Mouse (Mus musculus): ENCODE results near the gene Lcp1. TPM values are rescaled to one million over a fixed set of nuclear protein-coding genes. Genes with fewer than 3 reads are reported as not detected.
"Not testable (repeated sequence)": the region's sequence is repeated elsewhere in the genome, so short reads cannot be mapped to it uniquely, and the experiment has no call there.

The Lcp1 gene
- polyA plus RNA-seq, 1 experiment, result 0.68 TPM

DNA sequence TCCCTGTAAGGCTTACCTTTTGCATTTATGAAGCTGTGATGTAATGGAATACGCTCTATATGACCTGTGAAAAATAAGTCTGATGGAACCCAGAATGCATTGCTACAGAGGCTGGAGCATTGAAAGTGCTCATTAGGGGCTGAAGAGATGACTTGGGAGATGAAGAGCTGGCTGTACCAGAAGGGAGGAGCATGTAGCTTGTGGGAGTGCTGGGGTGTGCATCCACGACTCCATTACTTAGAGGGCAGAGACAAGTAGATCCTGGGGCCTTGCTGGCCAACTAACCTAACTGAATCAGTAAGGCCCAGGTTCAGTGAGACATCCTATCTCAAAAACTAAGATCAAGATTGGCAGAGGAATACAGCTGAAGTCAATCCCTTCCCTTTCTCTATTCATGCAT, 8.3 kb downstream of the Lcp1 start:
- H3K27me3 ChIP-seq (ENCODE audit: control insufficient read depth, insufficient read depth, low read length), result no peaks in the 10 kb centered on the region
- TF ChIP-seq CTCF (IDR thresholded peaks at IDR 0.05; ENCODE audit: control insufficient read depth, insufficient read depth, insufficient replicate concordance, low read depth, low read length) (no peak), POLR2A (IDR thresholded peaks at IDR 0.05; ENCODE audit: control insufficient read depth, low read depth, low read length) (no peak)
- H3K4me3 ChIP-seq (ENCODE audit: control insufficient read depth, low read depth, low read length), result no peak overlapping the region
- no peak overlapping the region for H3K27ac ChIP-seq (ENCODE audit: control insufficient read depth, insufficient read depth, low read depth, low read length)
- H3K4me1 ChIP-seq (ENCODE audit: control insufficient read depth, insufficient read depth, low read length), result 0 out of 2 replicates have a peak, but pooled peaks cover 2% of the 10 kb centered on the region
- no peaks in the 10 kb centered on the region for H3K36me3 ChIP-seq (ENCODE audit: control insufficient read depth, insufficient read depth, low read length)

DNA sequence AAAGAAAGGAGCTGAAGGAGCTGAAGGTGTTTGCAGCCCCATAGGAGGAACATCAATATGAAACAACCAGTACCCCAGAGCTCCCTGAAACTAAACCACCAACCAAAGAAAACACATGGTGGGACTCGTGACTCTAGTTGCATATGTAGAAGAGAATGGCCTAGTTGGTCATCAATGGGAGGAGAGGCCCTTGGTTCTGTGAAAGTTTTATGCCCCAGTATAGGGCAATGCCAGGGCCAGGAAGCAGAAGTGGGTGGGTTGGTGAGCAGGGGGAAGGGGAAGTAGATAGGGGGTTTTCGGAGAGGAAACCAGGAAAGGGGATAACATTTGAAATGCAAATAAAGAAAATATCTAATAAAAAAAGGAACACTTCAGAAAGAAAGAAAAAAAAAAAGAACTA, 16.8 kb downstream of the Lcp1 start:
- not testable (repeated sequence) for H3K36me3 ChIP-seq (ENCODE audit: control insufficient read depth, insufficient read depth, low read length); H3K27me3 ChIP-seq (ENCODE audit: control insufficient read depth, insufficient read depth, low read length); H3K4me1 ChIP-seq (ENCODE audit: control insufficient read depth, insufficient read depth, low read length); H3K27ac ChIP-seq (ENCODE audit: control insufficient read depth, insufficient read depth, low read depth, low read length); H3K4me3 ChIP-seq (ENCODE audit: control insufficient read depth, low read depth, low read length)

- H3K4me3 ChIP-seq (ENCODE audit: control insufficient read depth, low read depth, low read length), result no peak overlapping the region
- H3K27ac ChIP-seq (ENCODE audit: control insufficient read depth, insufficient read depth, low read depth, low read length), result no peak overlapping the region
- H3K4me1 ChIP-seq (ENCODE audit: control insufficient read depth, insufficient read depth, low read length), result no peaks in the 10 kb centered on the region
- no peaks in the 10 kb centered on the region for H3K27me3 ChIP-seq (ENCODE audit: control insufficient read depth, insufficient read depth, low read length)
- H3K36me3 ChIP-seq (ENCODE audit: control insufficient read depth, insufficient read depth, low read length), result no peaks in the 10 kb centered on the region
- TF ChIP-seq POLR2A (IDR thresholded peaks at IDR 0.05; ENCODE audit: control insufficient read depth, low read depth, low read length) (no peak), CTCF (IDR thresholded peaks at IDR 0.05; ENCODE audit: control insufficient read depth, insufficient read depth, insufficient replicate concordance, low read depth, low read length) (no peak)
These were observed 17.3 kb downstream of the Lcp1 start for GRCm38 (mm10) chr14:75148229-75148628.

DNA sequence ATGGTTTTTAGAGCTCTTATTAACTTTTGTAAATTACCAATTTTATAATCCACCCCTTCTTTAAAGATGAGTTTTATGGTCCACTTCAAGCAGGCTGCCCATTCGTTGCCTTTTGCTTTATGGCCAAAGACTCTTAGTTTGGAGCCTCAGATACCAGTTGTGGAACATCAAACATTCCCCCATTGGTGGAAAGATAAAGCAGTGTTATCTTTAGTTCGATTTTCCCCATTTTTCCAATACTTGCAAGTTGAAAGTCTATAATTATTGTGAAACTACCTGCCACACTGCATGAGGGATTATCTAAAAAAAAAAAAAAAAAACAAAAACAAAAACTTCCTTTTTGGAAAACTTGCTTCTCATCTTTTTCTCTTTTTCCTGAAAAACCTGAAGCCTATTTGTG, 19.8 kb downstream of the Lcp1 start:
- Histone ChIP-seq H3K27ac (ENCODE audit: control insufficient read depth, insufficient read depth, low read depth, low read length) (no peak overlapping the region), H3K27me3 (ENCODE audit: control insufficient read depth, insufficient read depth, low read length) (no peaks in the 10 kb centered on the region), H3K4me1 (ENCODE audit: control insufficient read depth, insufficient read depth, low read length) (no peaks in the 10 kb centered on the region), H3K4me3 (ENCODE audit: control insufficient read depth, low read depth, low read length) (no peak overlapping the region), H3K36me3 (ENCODE audit: control insufficient read depth, insufficient read depth, low read length) (no peaks in the 10 kb centered on the region)
- TF ChIP-seq POLR2A (IDR thresholded peaks at IDR 0.05; ENCODE audit: control insufficient read depth, low read depth, low read length) (no peak), CTCF (IDR thresholded peaks at IDR 0.05; ENCODE audit: control insufficient read depth, insufficient read depth, insufficient replicate concordance, low read depth, low read length) (no peak)

- Histone ChIP-seq H3K4me1 (ENCODE audit: control insufficient read depth, insufficient read depth, low read length) (no peaks in the 10 kb centered on the region), H3K36me3 (ENCODE audit: control insufficient read depth, insufficient read depth, low read length) (no peaks in the 10 kb centered on the region), H3K27ac (ENCODE audit: control insufficient read depth, insufficient read depth, low read depth, low read length) (no peak overlapping the region), H3K27me3 (ENCODE audit: control insufficient read depth, insufficient read depth, low read length) (no peaks in the 10 kb centered on the region), H3K4me3 (ENCODE audit: control insufficient read depth, low read depth, low read length) (no peak overlapping the region)
- TF ChIP-seq CTCF (IDR thresholded peaks at IDR 0.05; ENCODE audit: control insufficient read depth, insufficient read depth, insufficient replicate concordance, low read depth, low read length) (no peak), POLR2A (IDR thresholded peaks at IDR 0.05; ENCODE audit: control insufficient read depth, low read depth, low read length) (no peak)
These were observed 20.2 kb downstream of the Lcp1 start for GRCm38 (mm10) chr14:75151146-75151545.

- no peak overlapping the region for H3K4me3 ChIP-seq (ENCODE audit: control insufficient read depth, low read depth, low read length)
- no peak for TF ChIP-seq POLR2A (IDR thresholded peaks at IDR 0.05; ENCODE audit: control insufficient read depth, low read depth, low read length)
- no peak for TF ChIP-seq CTCF (IDR thresholded peaks at IDR 0.05; ENCODE audit: control insufficient read depth, insufficient read depth, insufficient replicate concordance, low read depth, low read length)
These were observed 23.6 kb downstream of the Lcp1 start for GRCm38 (mm10) chr14:75154481-75154880.

GRCm38 (mm10) chr14:75159375-75159774, 28.5 kb downstream of the Lcp1 start:
- TF ChIP-seq CTCF (IDR thresholded peaks at IDR 0.05; ENCODE audit: control insufficient read depth, insufficient read depth, insufficient replicate concordance, low read depth, low read length) (no peak), POLR2A (IDR thresholded peaks at IDR 0.05; ENCODE audit: control insufficient read depth, low read depth, low read length) (no peak)
- no peaks in the 10 kb centered on the region for H3K4me1 ChIP-seq (ENCODE audit: control insufficient read depth, insufficient read depth, low read length)
- H3K36me3 ChIP-seq (ENCODE audit: control insufficient read depth, insufficient read depth, low read length), result no peaks in the 10 kb centered on the region
- no peaks in the 10 kb centered on the region for H3K27me3 ChIP-seq (ENCODE audit: control insufficient read depth, insufficient read depth, low read length)
- no peak overlapping the region for H3K4me3 ChIP-seq (ENCODE audit: control insufficient read depth, low read depth, low read length)
- H3K27ac ChIP-seq (ENCODE audit: control insufficient read depth, insufficient read depth, low read depth, low read length), result no peak overlapping the region

More at GRCm38 (mm10) chr14:75154481-75154880, 23.6 kb downstream of the Lcp1 start:
- no peak overlapping the region for H3K27ac ChIP-seq (ENCODE audit: control insufficient read depth, insufficient read depth, low read depth, low read length)
- H3K27me3 ChIP-seq (ENCODE audit: control insufficient read depth, insufficient read depth, low read length), result no peaks in the 10 kb centered on the region
- no peaks in the 10 kb centered on the region for H3K4me1 ChIP-seq (ENCODE audit: control insufficient read depth, insufficient read depth, low read length)
- H3K36me3 ChIP-seq (ENCODE audit: control insufficient read depth, insufficient read depth, low read length), result no peaks in the 10 kb centered on the region

GRCm38 (mm10) chr14:75163866-75164265, 33.0 kb downstream of the Lcp1 start:
- Histone ChIP-seq H3K4me3 (ENCODE audit: control insufficient read depth, low read depth, low read length) (no peak overlapping the region), H3K4me1 (ENCODE audit: control insufficient read depth, insufficient read depth, low read length) (no peaks in the 10 kb centered on the region), H3K36me3 (ENCODE audit: control insufficient read depth, insufficient read depth, low read length) (no peaks in the 10 kb centered on the region), H3K27ac (ENCODE audit: control insufficient read depth, insufficient read depth, low read depth, low read length) (no peak overlapping the region), H3K27me3 (ENCODE audit: control insufficient read depth, insufficient read depth, low read length) (no peaks in the 10 kb centered on the region)
- TF ChIP-seq POLR2A (IDR thresholded peaks at IDR 0.05; ENCODE audit: control insufficient read depth, low read depth, low read length), result no peak
- no peak for TF ChIP-seq CTCF (IDR thresholded peaks at IDR 0.05; ENCODE audit: control insufficient read depth, insufficient read depth, insufficient replicate concordance, low read depth, low read length)
